In genomic region chr11:6436442-6436841, GRCm38 (mm10) we compare ENCODE assay signal across 8 mouse cellular contexts. TPM values are rescaled to one million over a fixed set of nuclear protein-coding genes. Genes with fewer than 3 reads are reported as not detected.
DNase-seq lines count a peak whose midpoint lies in the region; ATAC-seq and TF ChIP-seq lines count a peak whose summit lies in the region.
"Had no signal": no experiment of that assay in that cellular context is flagged by ENCODE, and none has a peak within 500 bp of the region (broad histone marks: within the 10 kb centered on the region; RNA-seq: fewer than 3 reads in every experiment).

No protein-coding gene starts in this region.

- H3K27ac ChIP-seq in left cerebral cortex, adult 2 months, result no peak overlapping the region
- H3K27ac ChIP-seq in MEL (ENCODE audit: control insufficient read depth, low read depth, low read length), result no peak overlapping the region
- no peak overlapping the region for H3K27ac ChIP-seq in lung, postnatal 0 days (ENCODE audit: low read length)
- H3K27ac ChIP-seq in small intestine, adult 2 months (ENCODE audit: insufficient read depth, low read depth, low read length), result no peak overlapping the region
- H3K27ac ChIP-seq: midbrain, embryonic 12.5 days had no signal

- peak; percentile 55 for TF ChIP-seq CTCF in left cerebral cortex, adult 2 months (IDR thresholded peaks at IDR 0.05)
- TF ChIP-seq CTCF in MEL (IDR thresholded peaks at IDR 0.05 in 2 of 3, conservative IDR thresholded peaks at IDR 0.05 in 1 of 3; ENCODE audit: control insufficient read depth in 1 of 3, insufficient read depth in 1 of 3, low read depth in 2 of 3, low read length in 3 of 3, poor library complexity in 1 of 3, severe bottlenecking in 1 of 3), result peak; percentile 88 to 95 (median 94)
- peak; percentile 84 for TF ChIP-seq CTCF in lung, postnatal 0 days (IDR thresholded peaks at IDR 0.05)
- TF ChIP-seq CTCF in small intestine, adult 2 months (IDR thresholded peaks at IDR 0.05; ENCODE audit: extremely low read depth, insufficient read length, insufficient replicate concordance, low read depth, low read length), result peak; percentile 76; the same call in 1 of the 2 replicates

- H3K9me3 ChIP-seq in MEL (replicated peaks; ENCODE audit: insufficient read depth, low read length), result no peaks in the 10 kb centered on the region
- H3K9me3 ChIP-seq in lung, postnatal 0 days (ENCODE audit: low read length), result no peaks in the 10 kb centered on the region
- H3K9me3 ChIP-seq: midbrain, embryonic 12.5 days had no signal

- peak; percentile 28 to 30 for DNase-seq in left cerebral cortex, adult 2 months (ENCODE audit: extremely low spot score in 1 of 2, low spot score in 2 of 2)
- no peak for DNase-seq in left cerebral cortex, adult 9 months (ENCODE audit: low spot score in 2 of 2)
- peak; percentile 85 for DNase-seq in MEL (ENCODE audit: low read depth, low spot score)
- peak; percentile 59 to 79 for DNase-seq in cerebellum, postnatal 25 days
- DNase-seq in heart, postnatal 4 days, result peak; percentile 60
- peak; percentile 60 for DNase-seq in lung, postnatal 0 days (ENCODE audit: low spot score)

- no peak overlapping the region for H3K4me3 ChIP-seq in left cerebral cortex, adult 2 months
- H3K4me3 ChIP-seq in MEL (ENCODE audit: control insufficient read depth in 1 of 2, insufficient read depth in 1 of 2, low read depth in 2 of 2, low read length in 2 of 2), result no peak overlapping the region
- H3K4me3 ChIP-seq in lung, postnatal 0 days (ENCODE audit: low read depth, low read length), result no peak overlapping the region
- H3K4me3 ChIP-seq in small intestine, adult 2 months (ENCODE audit: low read depth, low read length), result no peak overlapping the region
- H3K4me3 ChIP-seq: midbrain, embryonic 12.5 days had no signal

- no peaks in the 10 kb centered on the region for H3K4me1 ChIP-seq in MEL (ENCODE audit: control insufficient read depth in 1 of 2, insufficient read depth in 2 of 2, low read length in 2 of 2)
- H3K4me1 ChIP-seq in lung, postnatal 0 days (ENCODE audit: insufficient read depth, low read depth, low read length), result no peaks in the 10 kb centered on the region
- peaks cover 2% of the 10 kb centered on the region for H3K4me1 ChIP-seq in small intestine, adult 2 months (ENCODE audit: control insufficient read depth, insufficient read depth, insufficient read length, low read length)
- H3K4me1 ChIP-seq: midbrain, embryonic 12.5 days had no signal

- peaks cover under 1% of the 10 kb centered on the region; the same call in 1 of the 2 replicates for H3K79me2 ChIP-seq in MEL (ENCODE audit: control insufficient read depth, insufficient read depth, low read length, poor library complexity)

- 73% methylated on average over 8 of the region's 8 CpGs for WGBS in lung, postnatal 0 days
- WGBS in small intestine, adult 2 months, result 73% methylated on average over 8 of the region's 8 CpGs

- H3K4me2 ChIP-seq in lung, postnatal 0 days (replicated peaks; ENCODE audit: low read depth, low read length), result no peak overlapping the region
- H3K4me2 ChIP-seq: midbrain, embryonic 12.5 days had no signal

- 0 out of 2 replicates have a peak, but pooled peaks have one; percentile 41 for ATAC-seq in lung, postnatal 0 days

- peak; percentile 84 for TF ChIP-seq RAD21 in MEL (IDR thresholded peaks at IDR 0.05; ENCODE audit: low read depth, low read length)

- TF ChIP-seq EP300 in MEL (IDR thresholded peaks at IDR 0.05; ENCODE audit: low read depth in 1 of 2, low read length in 2 of 2), result no peak
- no peak for TF ChIP-seq EP300 in lung, postnatal 0 days (IDR thresholded peaks at IDR 0.05)

- H3K36me3 ChIP-seq in MEL (ENCODE audit: control insufficient read depth in 1 of 2, insufficient read depth in 2 of 2, low read length in 2 of 2), result peaks cover 0 to 4% of the 10 kb centered on the region in 2 experiments; a peak in 2 of 4 replicates
- peaks cover 13% of the 10 kb centered on the region for H3K36me3 ChIP-seq in lung, postnatal 0 days (ENCODE audit: insufficient read depth, low read length)
- H3K36me3 ChIP-seq in small intestine, adult 2 months (ENCODE audit: control insufficient read depth, insufficient read depth, low read length), result peaks cover 53% of the 10 kb centered on the region

- H3K9ac ChIP-seq in MEL (ENCODE audit: control insufficient read depth, low read depth, low read length, poor library complexity, severe bottlenecking), result no peak overlapping the region
- no peak overlapping the region for H3K9ac ChIP-seq in lung, postnatal 0 days (replicated peaks; ENCODE audit: low read depth)
- H3K9ac ChIP-seq: midbrain, embryonic 12.5 days had no signal

- TF ChIP-seq POLR2A in MEL (IDR thresholded peaks at IDR 0.05; ENCODE audit: control insufficient read depth in 1 of 2, insufficient read depth in 1 of 2, low read depth in 1 of 2, low read length in 2 of 2, poor library complexity in 1 of 2), result no peak
- no peak for TF ChIP-seq POLR2A in small intestine, adult 2 months (IDR thresholded peaks at IDR 0.05; ENCODE audit: low read depth, low read length)

- no peaks in the 10 kb centered on the region for H3K27me3 ChIP-seq in MEL (ENCODE audit: control insufficient read depth in 1 of 2, insufficient read depth in 2 of 2, low read length in 2 of 2)
- H3K27me3 ChIP-seq in lung, postnatal 0 days (replicated peaks; ENCODE audit: insufficient read depth, low read length), result no peaks in the 10 kb centered on the region
- H3K27me3 ChIP-seq in small intestine, adult 2 months (ENCODE audit: control insufficient read depth, insufficient read depth, low read length), result no peaks in the 10 kb centered on the region
- H3K27me3 ChIP-seq: midbrain, embryonic 12.5 days had no signal

- intact Hi-C loops in left cerebral cortex, adult 2 months (cut with DNase I), result no loop called here

TF ChIP-seq in MEL, 35 proteins besides CTCF, POLR2A, EP300 and RAD21 (continues in another document):
- TF ChIP-seq ZC3H11A (IDR thresholded peaks at IDR 0.05; ENCODE audit: low read depth, low read length) (peak; percentile 62), ETS1 (IDR thresholded peaks at IDR 0.05; ENCODE audit: low read depth, low read length) (no peak), USF2 (IDR thresholded peaks at IDR 0.05; ENCODE audit: borderline replicate concordance in 1 of 2, insufficient read depth in 1 of 2, low read depth in 1 of 2, low read length in 2 of 2) (no peak), CHD1 (IDR thresholded peaks at IDR 0.05; ENCODE audit: low read depth, low read length) (no peak), HCFC1 (IDR thresholded peaks at IDR 0.05; ENCODE audit: low read depth, low read length) (no peak), MXI1 (IDR thresholded peaks at IDR 0.05; ENCODE audit: low read depth, low read length) (0 out of 2 replicates have a peak, but pooled peaks have one; percentile 33), MAX (IDR thresholded peaks at IDR 0.05; ENCODE audit: low read length) (0 out of 2 replicates have a peak, but pooled peaks have one; percentile 30), TAL1 (IDR thresholded peaks at IDR 0.05; ENCODE audit: low read length) (no peak), JUND (IDR thresholded peaks at IDR 0.05; ENCODE audit: low read depth, low read length) (no peak), POLR2AphosphoS5 (IDR thresholded peaks at IDR 0.05; ENCODE audit: borderline replicate concordance, low read depth, low read length) (no peak), SIN3A (IDR thresholded peaks at IDR 0.05; ENCODE audit: low read length) (no peak), NRF1 (IDR thresholded peaks at IDR 0.05; ENCODE audit: insufficient read depth, low read depth, low read length, poor library complexity, severe bottlenecking) (no peak), SMC3 (IDR thresholded peaks at IDR 0.05; ENCODE audit: low read depth, low read length) (peak; percentile 83), ZMIZ1 (IDR thresholded peaks at IDR 0.05; ENCODE audit: low read depth, low read length) (no peak), BHLHE40 (IDR thresholded peaks at IDR 0.05; ENCODE audit: borderline replicate concordance, low read depth, low read length) (no peak), MAFK (IDR thresholded peaks at IDR 0.05; ENCODE audit: borderline replicate concordance, low read depth, low read length) (no peak), KAT2A (conservative IDR thresholded peaks at IDR 0.05; ENCODE audit: low read depth, low read length) (no peak), MYC (IDR thresholded peaks at IDR 0.05; ENCODE audit: low read depth, low read length) (peak; percentile 89)

RNA-seq across cellular contexts. Expression of gene H2afv, which starts 7.8 kb away (rescaled TPM):
- total RNA-seq in left cerebral cortex, adult 2 months (2021), result 10 to 100 TPM; 39.6 to 41.4 TPM
- 70.6 and 97.2 TPM in 2 replicates for total RNA-seq in MEL (2012; rRNA removed)
- 100 to 1,000 TPM in 1 of 2 experiments, not detected in 1; 159 TPM for polyA plus RNA-seq in MEL (2012; ENCODE audit: insufficient read depth in 1 of 2, insufficient read length in 2 of 2, low read depth in 1 of 2, low replicate concordance in 2 of 2, missing spikeins in 1 of 2)
- 100 to 1,000 TPM; 125 to 126 TPM for total RNA-seq in heart, postnatal 4 days (2021)
- polyA plus RNA-seq in lung, postnatal 0 days (2015; fragmentation: Nextera tagmentation; extraction: Ambion mirVana), result 259 and 268 TPM in 2 replicates
- 63.8 and 141 TPM in 2 replicates for polyA plus RNA-seq in small intestine, adult 2 months (2012; rRNA removed)

RNA-seq across cellular contexts. Expression of gene Ppia, which starts 21.2 kb away (rescaled TPM):
- total RNA-seq in left cerebral cortex, adult 2 months (2021), result 1,000 to 10,000 TPM; 1,634 to 1,792 TPM
- 7,288 and 8,303 TPM in 2 replicates for total RNA-seq in MEL (2012; rRNA removed)
- 1,000 to 10,000 TPM in 1 of 2 experiments, not detected in 1; 3,662 TPM for polyA plus RNA-seq in MEL (2012; ENCODE audit: insufficient read depth in 1 of 2, insufficient read length in 2 of 2, low read depth in 1 of 2, low replicate concordance in 2 of 2, missing spikeins in 1 of 2)
- 1,000 to 10,000 TPM; 1,521 to 1,568 TPM for total RNA-seq in heart, postnatal 4 days (2021)
- polyA plus RNA-seq in lung, postnatal 0 days (2015; fragmentation: Nextera tagmentation; extraction: Ambion mirVana), result 3,011 and 3,180 TPM in 2 replicates
- 275 and 276 TPM in 2 replicates for polyA plus RNA-seq in small intestine, adult 2 months (2012; rRNA removed)

RNA-seq across cellular contexts. Expression of gene Purb, which starts 39.3 kb away (rescaled TPM):
- 100 to 1,000 TPM; 279 to 284 TPM for total RNA-seq in left cerebral cortex, adult 2 months (2021)
- 29.3 and 33.9 TPM in 2 replicates for total RNA-seq in MEL (2012; rRNA removed)
- polyA plus RNA-seq in MEL (2012; ENCODE audit: insufficient read depth in 1 of 2, insufficient read length in 2 of 2, low read depth in 1 of 2, low replicate concordance in 2 of 2, missing spikeins in 1 of 2), result 10 to 100 TPM; 23.1 to 32.7 TPM
- total RNA-seq in heart, postnatal 4 days (2021), result 10 to 100 TPM; 81.8 to 84.6 TPM
- 21.4 and 25.5 TPM in 2 replicates for polyA plus RNA-seq in lung, postnatal 0 days (2015; fragmentation: Nextera tagmentation; extraction: Ambion mirVana)
- polyA plus RNA-seq in small intestine, adult 2 months (2012; rRNA removed), result 4.2 and 7.0 TPM in 2 replicates

RNA-seq across cellular contexts. Expression of gene Zmiz2, which starts 47.6 kb away (rescaled TPM):
- total RNA-seq in left cerebral cortex, adult 2 months (2021), result 100 to 1,000 TPM; 226 to 228 TPM
- total RNA-seq in MEL (2012; rRNA removed), result 12.3 and 12.8 TPM in 2 replicates
- polyA plus RNA-seq in MEL (2012; ENCODE audit: insufficient read depth in 1 of 2, insufficient read length in 2 of 2, low read depth in 1 of 2, low replicate concordance in 2 of 2, missing spikeins in 1 of 2), result 10 to 100 TPM; 35.5 to 90.3 TPM
- total RNA-seq in heart, postnatal 4 days (2021), result 10 to 100 TPM; 46.8 to 49.1 TPM
- polyA plus RNA-seq in lung, postnatal 0 days (2015; fragmentation: Nextera tagmentation; extraction: Ambion mirVana), result 8.6 and 8.7 TPM in 2 replicates
- 68.7 and 85.9 TPM in 2 replicates for polyA plus RNA-seq in small intestine, adult 2 months (2012; rRNA removed)

Comparison
In these comparisons a context has a peak if more than half of its experiments do, and no peak if none do; other contexts are left out.
1. DNase-seq: peak in left cerebral cortex, adult 2 months (2 of 2), MEL (single experiment), cerebellum, postnatal 25 days (2 of 2), heart, postnatal 4 days (single experiment) and lung, postnatal 0 days (single experiment); none in left cerebral cortex, adult 9 months (0 of 2).
2. Peak in every context shown above with its lines, with median percentiles within 50 percentile points of each other: CTCF ChIP-seq.